In the genomic region with DNA sequence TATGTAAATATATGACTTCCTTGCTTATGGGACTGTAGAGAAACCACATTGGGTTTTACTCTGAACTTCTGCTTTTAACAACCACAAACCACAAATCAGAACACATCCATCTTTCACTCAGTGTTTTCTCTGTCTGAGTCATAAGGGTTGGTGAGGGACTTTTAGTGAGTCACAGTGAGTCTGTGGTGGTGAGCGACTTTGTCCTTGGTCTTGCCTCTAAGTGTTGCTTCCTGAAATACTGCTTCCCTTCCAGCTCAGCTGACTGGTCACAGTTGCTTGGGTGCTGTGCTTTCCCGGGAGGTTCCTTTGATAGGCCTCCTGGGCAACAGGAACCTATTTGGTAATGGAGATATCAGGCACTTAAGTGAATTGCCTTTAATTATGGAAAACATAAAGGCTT, we compare ENCODE assay signal across 10 mouse cellular contexts. TPM values are rescaled to one million over a fixed set of nuclear protein-coding genes. Genes with fewer than 3 reads are reported as not detected.
DNase-seq lines count a peak whose midpoint lies in the region; ATAC-seq and TF ChIP-seq lines count a peak whose summit lies in the region.
"Had no signal": no experiment of that assay in that cellular context is flagged by ENCODE, and none has a peak within 500 bp of the region (broad histone marks: within the 10 kb centered on the region; RNA-seq: fewer than 3 reads in every experiment).

No protein-coding gene starts in this region.

- H3K27ac ChIP-seq in embryonic fibroblast, embryonic 13.5 days (ENCODE audit: insufficient read depth, low read length) = peak overlapping the region; percentile 59
- H3K27ac ChIP-seq in stomach, embryonic 16.5 days (ENCODE audit: low read length) = no peak overlapping the region
- H3K27ac ChIP-seq in midbrain, embryonic 16.5 days (ENCODE audit: low read length) = no peak overlapping the region
- H3K27ac ChIP-seq: limb, embryonic 12.5 days; neural tube, embryonic 15.5 days had no signal

- H3K9ac ChIP-seq in stomach, embryonic 16.5 days (ENCODE audit: low read length) = no peak overlapping the region
- H3K9ac ChIP-seq in midbrain, embryonic 16.5 days (ENCODE audit: low read depth, low read length) = no peak overlapping the region
- H3K9ac ChIP-seq: limb, embryonic 12.5 days; neural tube, embryonic 15.5 days had no signal

- no peak for TF ChIP-seq CTCF in embryonic fibroblast, embryonic 13.5 days (IDR thresholded peaks at IDR 0.05; ENCODE audit: borderline replicate concordance, insufficient read depth, low read length)

- ATAC-seq in frontal cortex, adult (ENCODE audit: low TSS enrichment) = peak; percentile 64; the same call in 1 of the 2 replicates
- peak; percentile 86; the same call in 1 of the 2 replicates for ATAC-seq in stomach, embryonic 16.5 days (ENCODE audit: insufficient read depth, low FRiP score)
- ATAC-seq in midbrain, embryonic 16.5 days = no peak

- no peak for TF ChIP-seq POLR2A in embryonic fibroblast, embryonic 13.5 days (IDR thresholded peaks at IDR 0.05; ENCODE audit: low read depth, low read length)

- no peaks in the 10 kb centered on the region for H3K36me3 ChIP-seq in stomach, embryonic 16.5 days (ENCODE audit: control insufficient read depth, insufficient read depth, low read length)
- no peaks in the 10 kb centered on the region for H3K36me3 ChIP-seq in midbrain, embryonic 16.5 days (ENCODE audit: control insufficient read depth, insufficient read depth, low read length)
- H3K36me3 ChIP-seq: limb, embryonic 12.5 days; neural tube, embryonic 15.5 days had no signal

- H3K4me3 ChIP-seq in embryonic fibroblast, embryonic 13.5 days (ENCODE audit: insufficient read depth, low read length) = no peak overlapping the region
- H3K4me3 ChIP-seq in stomach, embryonic 16.5 days (replicated peaks; ENCODE audit: low read length) = no peak overlapping the region
- no peak overlapping the region for H3K4me3 ChIP-seq in midbrain, embryonic 16.5 days (ENCODE audit: low read depth, low read length)
- H3K4me3 ChIP-seq: limb, embryonic 12.5 days; neural tube, embryonic 15.5 days had no signal

- no peaks in the 10 kb centered on the region for H3K4me1 ChIP-seq in embryonic fibroblast, embryonic 13.5 days (ENCODE audit: control insufficient read depth, insufficient read depth, low read length)
- H3K4me1 ChIP-seq in stomach, embryonic 16.5 days (ENCODE audit: control insufficient read depth, insufficient read depth, low read length) = no peaks in the 10 kb centered on the region
- no peaks in the 10 kb centered on the region for H3K4me1 ChIP-seq in midbrain, embryonic 16.5 days (ENCODE audit: control insufficient read depth, insufficient read depth, low read length)
- H3K4me1 ChIP-seq: limb, embryonic 12.5 days; neural tube, embryonic 15.5 days had no signal

- no peaks in the 10 kb centered on the region for H3K27me3 ChIP-seq in stomach, embryonic 16.5 days (ENCODE audit: control insufficient read depth, insufficient read depth, low read length)
- H3K27me3 ChIP-seq in midbrain, embryonic 16.5 days (ENCODE audit: control insufficient read depth, insufficient read depth, low read depth, low read length) = no peaks in the 10 kb centered on the region
- H3K27me3 ChIP-seq: limb, embryonic 12.5 days; neural tube, embryonic 15.5 days had no signal

- no peak for DNase-seq in frontal cortex, postnatal 14 days (ENCODE audit: low spot score in 2 of 2)
- DNase-seq in spleen, adult 12 weeks (ENCODE audit: low spot score) = peak; percentile 3
- no peak for DNase-seq in spleen, postnatal 10 days (ENCODE audit: low spot score in 2 of 2)
- no peak for DNase-seq in right cerebral cortex, postnatal 4 days

- no peaks in the 10 kb centered on the region for H3K9me3 ChIP-seq in stomach, embryonic 16.5 days (replicated peaks; ENCODE audit: control insufficient read depth, low read length)
- no peaks in the 10 kb centered on the region for H3K9me3 ChIP-seq in midbrain, embryonic 16.5 days (replicated peaks; ENCODE audit: control insufficient read depth, low read length, poor library complexity, severe bottlenecking)
- H3K9me3 ChIP-seq: limb, embryonic 12.5 days; neural tube, embryonic 15.5 days had no signal

- 34% methylated on average over 2 of the region's 2 CpGs for WGBS in stomach, embryonic 16.5 days
- 61% methylated on average over 2 of the region's 2 CpGs for WGBS in midbrain, embryonic 16.5 days

- H3K4me2 ChIP-seq in stomach, embryonic 16.5 days (ENCODE audit: low read depth, low read length) = no peak overlapping the region
- H3K4me2 ChIP-seq in midbrain, embryonic 16.5 days (ENCODE audit: low read length) = no peak overlapping the region
- H3K4me2 ChIP-seq: limb, embryonic 12.5 days; neural tube, embryonic 15.5 days had no signal

RNA-seq across cellular contexts. Expression of gene Yae1d1, which starts 17.3 kb away (rescaled TPM):
- 27.3 and 29.4 TPM in 2 replicates for polyA plus RNA-seq in embryonic fibroblast, embryonic 13.5 days (2011; ENCODE audit: insufficient read length, low read depth, missing spikeins)
- polyA plus RNA-seq in stomach, embryonic 16.5 days (2015; fragmentation: Nextera tagmentation; extraction: Ambion mirVana) = 56.0 and 58.5 TPM in 2 replicates
- polyA plus RNA-seq in midbrain, embryonic 16.5 days (2015; fragmentation: Nextera tagmentation; extraction: Ambion mirVana) = 78.8 and 82.6 TPM in 2 replicates

RNA-seq across cellular contexts. Expression of gene Rala, which starts 31.9 kb away (rescaled TPM):
- polyA plus RNA-seq in embryonic fibroblast, embryonic 13.5 days (2011; ENCODE audit: insufficient read length, low read depth, missing spikeins) = 60.8 and 65.3 TPM in 2 replicates
- 89.4 and 90.3 TPM in 2 replicates for polyA plus RNA-seq in stomach, embryonic 16.5 days (2015; fragmentation: Nextera tagmentation; extraction: Ambion mirVana)
- 212 and 217 TPM in 2 replicates for polyA plus RNA-seq in midbrain, embryonic 16.5 days (2015; fragmentation: Nextera tagmentation; extraction: Ambion mirVana)
